Mouse (Mus musculus): ENCODE measurements around the gene Clpsl2.
A peak's percentile ranks its signal among the peaks of the same experiment; 100 is the strongest.

The Clpsl2 gene

GRCm38 (mm10) chr17:28549111-28549510 lies at the start of gene Clpsl2:
Gene Clpsl2, plus strand, starts transcription at chr17:28549411.
- DNase-seq, result no peak

DNA sequence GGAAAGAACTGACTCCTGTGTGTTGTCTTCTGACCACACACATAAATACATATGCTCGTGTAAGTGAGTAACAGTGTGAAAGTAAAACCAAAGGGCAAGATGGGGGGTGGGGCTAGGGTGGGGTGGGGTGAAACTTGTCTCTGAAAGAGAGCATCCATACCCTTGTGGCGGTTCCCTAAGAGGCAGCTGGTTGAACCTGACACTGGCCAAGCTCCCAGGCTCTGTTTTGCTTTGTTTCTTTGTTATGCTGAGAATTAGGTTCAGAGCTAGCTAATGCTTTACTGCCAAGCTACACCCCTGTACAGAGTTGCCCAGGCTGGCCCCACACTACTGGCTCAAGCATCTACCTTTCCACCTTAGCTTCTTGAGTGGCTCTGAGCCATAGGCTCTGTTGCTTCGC lies 48.7 kb upstream of the Clpsl2 start:
- DNase-seq, result no peak

DNA sequence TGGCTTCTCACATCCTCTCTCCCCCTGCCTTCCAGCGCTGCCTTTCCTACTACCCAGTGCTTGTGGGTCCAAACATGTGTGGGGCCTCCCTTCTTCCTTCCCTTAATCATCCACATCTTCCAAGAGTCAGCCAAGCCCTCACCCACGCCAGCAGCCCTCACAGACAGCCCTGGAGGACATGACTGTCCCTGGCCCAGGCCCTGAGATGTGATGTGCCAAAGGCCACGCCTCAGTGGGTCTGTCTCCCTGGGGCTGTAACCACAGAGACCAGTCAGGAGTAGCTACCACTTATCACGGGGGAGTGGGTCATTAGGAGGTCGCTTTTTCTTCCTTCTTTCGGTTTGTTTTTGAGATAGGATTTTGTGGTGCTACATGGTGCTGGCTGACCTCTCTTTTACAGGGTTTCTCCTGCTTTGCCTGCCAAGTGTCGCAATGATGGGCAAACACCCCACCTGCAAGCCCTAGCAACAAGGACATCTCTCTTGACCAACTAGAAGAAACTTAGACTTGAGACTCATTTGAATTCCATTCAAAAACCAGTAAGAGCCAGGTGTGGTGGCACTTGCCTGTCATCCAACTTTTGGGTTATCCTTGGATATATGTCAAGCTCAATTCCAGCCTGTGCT lies 46.9 kb upstream of the Clpsl2 start:
- no peak for DNase-seq

- no peak for DNase-seq
Observed at GRCm38 (mm10) chr17:28504182-28504581, 45.0 kb upstream of the Clpsl2 start.

- no peak for DNase-seq
Observed at GRCm38 (mm10) chr17:28505591-28505990, 43.6 kb upstream of the Clpsl2 start.

DNA sequence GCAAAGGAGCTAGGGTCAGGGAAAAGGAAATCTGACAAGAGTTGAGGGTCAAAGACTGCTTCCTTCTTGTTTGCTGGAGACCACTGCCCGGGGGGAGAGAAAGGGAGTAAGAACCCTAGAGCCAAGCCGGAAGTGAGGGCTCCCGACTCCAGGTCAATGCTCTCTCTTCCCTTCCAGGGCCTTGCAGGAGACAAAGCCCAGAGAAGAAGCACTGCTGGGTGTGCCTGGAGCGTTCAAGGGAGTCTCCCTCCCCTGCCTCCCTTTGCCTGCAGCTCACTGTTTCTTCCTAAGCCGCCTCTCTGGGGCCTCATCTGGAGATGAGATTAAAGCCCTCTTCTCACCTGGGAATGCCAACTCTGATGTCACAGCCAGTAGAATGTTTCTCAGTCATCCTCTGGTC lies 42.3 kb upstream of the Clpsl2 start:
- no peak for DNase-seq

DNA sequence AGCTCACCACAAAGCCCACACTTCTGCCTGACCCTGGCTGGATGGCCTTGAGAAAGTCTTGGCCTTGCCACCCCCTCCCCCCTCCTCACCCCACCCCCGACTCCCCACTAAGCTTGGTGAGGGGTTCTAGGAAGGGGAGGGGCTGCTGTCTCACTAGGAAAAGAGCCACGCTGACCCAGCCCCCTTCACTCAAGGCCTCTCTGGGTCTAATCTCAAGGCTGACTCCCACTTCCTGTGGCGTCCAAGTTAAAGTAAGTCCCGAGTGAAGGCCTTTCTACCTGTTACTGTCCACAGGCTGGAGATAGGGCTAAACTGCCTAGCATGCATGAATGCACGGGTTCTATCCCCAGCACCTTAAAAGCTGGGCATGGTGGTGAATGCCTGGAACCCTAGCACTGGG lies 41.7 kb upstream of the Clpsl2 start:
- DNase-seq, result no peak

- DNase-seq, result no peak
Observed at GRCm38 (mm10) chr17:28510445-28511342, 38.5 kb upstream of the Clpsl2 start.

DNA sequence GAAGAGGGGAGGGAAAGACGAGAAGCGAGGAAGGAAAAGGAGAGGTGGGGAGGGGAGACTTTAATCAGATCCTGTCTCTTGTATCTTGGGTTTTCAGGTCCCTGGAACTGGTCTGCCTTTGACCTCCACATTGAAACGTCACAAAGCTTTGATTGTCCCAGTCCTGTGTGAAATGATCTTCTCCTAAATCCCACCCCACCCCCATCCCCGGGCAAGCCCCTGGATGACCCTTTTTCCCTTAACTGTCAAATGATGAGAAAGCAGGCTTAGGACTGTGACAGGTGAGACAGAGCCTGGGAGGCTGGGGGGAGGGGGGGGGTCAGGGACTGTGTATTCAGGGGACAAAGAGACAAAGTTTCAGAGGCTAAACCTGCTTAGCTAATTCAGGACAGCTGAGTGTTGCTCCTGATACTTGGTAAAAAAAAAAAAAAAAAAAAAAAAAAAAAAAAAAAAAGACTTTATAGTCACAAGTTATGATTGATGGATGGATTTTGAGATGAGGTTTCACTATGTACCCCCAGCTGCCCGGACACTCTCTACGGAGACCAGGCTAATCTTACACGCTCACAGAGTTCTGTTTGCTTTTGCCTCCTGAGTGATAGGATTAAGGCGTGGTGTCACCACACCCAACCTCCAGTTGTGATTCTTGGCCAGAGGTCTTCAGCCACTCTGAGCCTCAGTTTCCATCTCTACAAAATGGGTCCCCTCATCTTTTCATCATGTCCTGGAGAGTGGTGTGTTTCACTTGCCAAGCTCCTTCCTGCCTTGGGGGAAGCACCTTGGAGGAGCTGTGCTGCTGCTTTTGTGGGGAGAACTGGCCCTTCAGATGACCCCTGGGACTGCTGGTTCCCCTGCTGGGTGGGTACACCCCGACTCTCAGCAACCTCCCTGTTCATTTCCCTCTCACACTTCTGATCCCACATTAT lies 37.3 kb upstream of the Clpsl2 start:
- DNase-seq, result no peak

DNA sequence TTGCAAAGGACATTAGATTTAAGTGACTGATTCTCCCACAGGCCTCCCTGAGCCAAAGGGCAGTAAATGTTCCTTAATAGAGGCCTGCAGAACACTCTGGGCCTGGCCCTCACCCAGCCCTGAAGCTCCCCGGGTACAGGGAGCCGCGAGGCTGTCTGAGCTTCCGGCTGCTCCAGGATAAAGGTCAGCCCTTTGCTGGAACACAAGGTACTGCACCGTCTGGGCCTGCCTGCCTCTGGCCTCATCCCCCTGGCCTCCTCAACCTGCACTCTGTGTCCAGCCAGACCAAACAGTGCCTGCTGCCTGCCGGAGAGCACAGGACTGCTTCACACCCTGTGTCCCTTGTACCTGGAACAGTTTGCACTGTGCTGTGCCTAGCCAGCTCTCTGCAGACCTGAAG lies 36.5 kb upstream of the Clpsl2 start:
- no peak for DNase-seq

- no peak for DNase-seq
Observed at GRCm38 (mm10) chr17:28513337-28513736, 35.9 kb upstream of the Clpsl2 start.

DNA sequence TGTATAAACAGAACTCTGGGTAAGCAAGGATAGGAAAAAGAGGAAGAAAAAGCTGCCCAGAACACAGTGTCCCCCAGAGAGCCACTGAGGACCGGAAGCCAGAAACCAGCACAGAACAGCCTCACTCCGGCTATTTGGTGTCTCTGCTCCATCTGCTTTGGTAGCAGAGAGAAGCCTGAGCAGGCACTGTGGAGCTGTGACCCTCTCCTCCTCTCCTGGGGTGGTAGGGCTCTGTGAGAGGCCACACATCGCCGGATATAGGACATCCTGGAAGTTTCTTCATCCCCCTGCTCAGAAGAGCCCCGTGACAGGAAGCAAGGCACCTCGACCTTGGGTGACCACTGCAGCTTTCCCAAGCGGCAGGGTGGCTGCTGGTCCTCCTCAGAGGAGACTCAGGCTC lies 35.4 kb upstream of the Clpsl2 start:
- DNase-seq, result no peak

GRCm38 (mm10) chr17:28514555-28514954 lies 34.7 kb upstream of the Clpsl2 start:
- no peak for DNase-seq

GRCm38 (mm10) chr17:28515431-28516341 lies 33.5 kb upstream of the Clpsl2 start:
- DNase-seq, result no peak

DNA sequence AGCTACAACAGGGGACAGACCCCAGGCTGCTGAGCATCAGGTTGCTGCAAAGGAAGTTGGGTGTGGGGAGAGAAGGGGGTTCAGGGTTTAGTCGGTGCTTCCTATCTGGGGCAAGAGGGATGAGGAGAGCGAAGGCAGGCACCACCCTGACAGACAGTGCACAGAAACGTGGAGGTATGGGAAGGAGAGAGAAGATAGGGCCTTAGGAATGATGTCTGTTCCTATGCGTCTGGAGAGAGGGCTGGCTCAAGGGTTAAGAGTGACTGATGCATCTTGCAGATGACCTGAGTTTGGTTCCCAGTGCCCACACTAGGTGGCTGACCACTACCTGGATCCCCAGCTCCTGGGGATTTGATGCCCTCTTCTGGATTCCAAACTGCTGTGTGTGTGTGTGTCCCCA lies 32.3 kb upstream of the Clpsl2 start:
- no peak for DNase-seq

DNA sequence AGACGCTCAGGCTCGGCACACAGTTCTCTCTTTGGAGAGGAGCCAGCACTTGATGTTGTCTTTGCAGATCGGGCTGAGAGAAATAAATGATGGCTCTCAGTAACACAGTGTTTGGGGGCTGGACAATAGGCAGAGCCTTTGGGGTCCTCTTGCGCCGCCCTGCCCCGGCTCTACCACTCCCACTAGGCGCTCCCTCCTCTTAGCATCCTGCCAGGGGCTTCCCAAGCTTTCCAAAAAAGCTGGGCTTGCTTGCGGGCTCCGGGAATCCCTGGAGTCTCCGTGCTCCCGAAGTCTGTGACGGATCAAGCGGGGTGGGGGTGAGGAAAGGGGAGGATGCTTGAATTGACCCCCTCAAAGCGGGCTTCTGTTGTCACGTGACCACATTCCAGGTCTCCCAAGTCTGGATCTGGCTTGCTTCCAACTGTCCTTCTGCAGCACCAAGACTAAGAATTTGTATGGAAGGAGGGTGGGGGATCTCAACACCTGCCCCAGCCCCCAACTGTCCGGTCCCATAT lies 31.7 kb upstream of the Clpsl2 start, which contains the start of gene Fkbp5:
Gene Fkbp5 (minus strand): TSS at position 87 of the 515 bp plus-strand sequence.
- no peak for DNase-seq

DNA sequence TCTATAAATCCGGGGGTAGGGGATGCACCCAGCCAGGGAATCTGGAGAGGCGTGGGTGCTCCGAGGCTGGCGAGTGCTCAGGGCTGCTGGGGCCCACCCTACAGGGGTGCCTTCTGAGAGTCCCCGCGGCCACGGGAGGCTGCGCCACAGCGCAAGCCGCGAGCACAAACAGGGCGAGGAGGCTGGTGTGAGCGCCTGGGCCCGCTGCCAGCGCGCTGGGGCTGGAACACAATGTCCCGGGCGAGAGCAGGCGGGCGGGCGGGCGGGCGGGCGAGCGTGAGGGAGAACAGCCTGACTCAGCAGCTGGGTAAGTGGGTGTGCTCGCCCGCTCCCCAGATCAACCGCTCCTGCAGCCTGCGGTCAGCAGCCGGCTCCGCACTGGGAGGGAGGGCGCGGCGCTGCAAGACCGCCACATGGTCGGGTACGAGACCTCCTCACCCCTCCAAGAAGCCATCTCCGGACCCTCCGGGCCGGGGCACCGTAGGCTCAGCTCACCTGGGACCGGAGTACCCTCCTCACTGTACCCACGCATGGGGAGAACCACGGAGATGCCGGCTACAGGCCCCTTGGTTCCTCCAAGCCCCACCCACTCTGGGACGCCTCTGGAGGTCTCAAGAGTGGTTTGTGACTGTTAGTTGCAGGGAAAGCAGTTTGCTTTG lies 31.1 kb upstream of the Clpsl2 start:
- peak; percentile 82 for DNase-seq

DNA sequence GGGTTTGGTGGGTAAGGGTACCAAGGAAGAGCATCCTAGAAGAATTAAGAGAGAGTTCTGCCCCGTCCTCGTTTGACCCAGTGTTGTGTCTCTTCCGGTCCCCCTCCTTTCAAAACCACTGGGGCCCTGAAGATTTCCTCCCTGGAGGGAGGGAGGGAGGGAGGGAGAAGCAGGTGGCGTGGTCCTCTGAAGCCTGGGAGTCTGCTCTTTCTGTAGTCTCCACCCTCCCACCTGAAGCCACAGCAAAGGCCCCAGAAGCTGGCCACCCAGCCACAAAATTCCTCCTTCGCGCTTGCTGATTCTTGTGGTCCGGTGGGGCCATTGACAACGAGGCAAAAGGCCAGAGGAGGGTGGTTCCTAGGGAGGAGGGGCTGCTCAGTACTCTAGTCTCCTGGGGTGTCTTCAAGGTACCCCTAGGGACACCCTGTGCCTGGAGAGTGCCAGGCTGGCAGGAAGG lies 30.6 kb upstream of the Clpsl2 start:
- DNase-seq, result no peak

GRCm38 (mm10) chr17:28519827-28520226 lies 29.4 kb upstream of the Clpsl2 start:
- DNase-seq, result no peak

- DNase-seq, result no peak
Observed at GRCm38 (mm10) chr17:28520561-28520960, 28.6 kb upstream of the Clpsl2 start.

GRCm38 (mm10) chr17:28521071-28521726 lies 28.0 kb upstream of the Clpsl2 start:
- no peak for DNase-seq

Measured in cerebellum, postnatal 36 days (tissue).